Mouse (Mus musculus) kidney, adult 18-20 months (tissue): ENCODE data around the gene Itga2.

Experiments
- DNase-seq: peaks from one replicate; pipeline ENCODE4 v3.0.0; 2021

Itga2 gene

GRCm38 (mm10) chr13:114817751-114818360 is 114.0 kb downstream of the Itga2 start, which contains the start of gene Mocs2:
TSS of gene Mocs2 (plus strand) at chr13:114818236.
- peak; percentile 95 for DNase-seq

GRCm38 (mm10) chr13:114809624-114810210 is 122.2 kb downstream of the Itga2 start:
- no peak for DNase-seq

- DNase-seq = no peak
Observed at GRCm38 (mm10) chr13:114802971-114803370, 128.9 kb downstream of the Itga2 start.

DNA sequence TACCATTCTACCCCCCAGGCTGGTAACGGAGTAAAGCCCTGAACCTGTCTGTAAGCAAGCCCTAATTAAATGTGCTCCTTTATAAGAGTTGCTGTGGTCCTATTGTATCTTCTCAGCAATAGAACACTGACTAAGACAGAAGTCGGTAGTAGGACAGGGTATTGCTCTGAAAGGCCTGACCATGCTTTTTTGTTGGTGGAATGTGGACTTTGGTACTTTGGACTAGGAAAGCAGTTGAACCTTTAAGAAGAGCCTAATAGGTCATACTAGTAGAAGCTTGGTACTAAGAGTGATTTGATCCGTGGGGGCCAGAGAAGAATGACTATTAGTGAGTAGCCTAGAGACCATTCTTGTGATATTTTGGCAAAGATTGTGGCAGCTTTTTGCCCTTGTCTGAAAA is 130.0 kb downstream of the Itga2 start:
- no peak for DNase-seq

- DNase-seq = peak; percentile 41
Observed at GRCm38 (mm10) chr13:114793250-114794030, 138.5 kb downstream of the Itga2 start.

GRCm38 (mm10) chr13:114791511-114791910 is 140.4 kb downstream of the Itga2 start:
- DNase-seq = no peak
